Mouse (Mus musculus): Measurements from ENCODE around the gene Manba.
"Not testable (repeated sequence)": the region's sequence is repeated elsewhere in the genome, so short reads cannot be mapped to it uniquely, and the experiment has no call there.

Manba gene

GRCm38 (mm10) chr3:135485128-135485899, at the start of gene Manba:
Manba (plus strand) TSS chr3:135485611.
- peak; percentile 84 to 91 for DNase-seq

GRCm38 (mm10) chr3:135436901-135437616, 48.4 kb upstream of the Manba start:
- no peak for DNase-seq

- peak; percentile 98 to 99 for DNase-seq
Observed at GRCm38 (mm10) chr3:135437758-135438495, 47.5 kb upstream of the Manba start, which contains the start of gene Ube2d3. Ube2d3 (plus strand) TSS chr3:135438149.

- peak; percentile 96 to 98 for DNase-seq
Observed at GRCm38 (mm10) chr3:135438531-135438912, 46.9 kb upstream of the Manba start.

GRCm38 (mm10) chr3:135438913-135439531, 46.4 kb upstream of the Manba start:
- DNase-seq: peak; percentile 88 to 94

- DNase-seq: no peak
Observed at GRCm38 (mm10) chr3:135439651-135440050, 45.8 kb upstream of the Manba start.

- peak; percentile 37 to 58 for DNase-seq
Observed at GRCm38 (mm10) chr3:135440221-135440620, 45.2 kb upstream of the Manba start.

- no peak for DNase-seq
Observed at GRCm38 (mm10) chr3:135440621-135441020, 44.8 kb upstream of the Manba start.

- DNase-seq: no peak
Observed at GRCm38 (mm10) chr3:135444930-135445329, 40.5 kb upstream of the Manba start.

GRCm38 (mm10) chr3:135458981-135459380, 26.4 kb upstream of the Manba start:
- no peak for DNase-seq

GRCm38 (mm10) chr3:135468402-135468801, 17.0 kb upstream of the Manba start:
- DNase-seq: no peak

- no peak for DNase-seq
Observed at GRCm38 (mm10) chr3:135469146-135469545, 16.3 kb upstream of the Manba start.

GRCm38 (mm10) chr3:135469974-135470373, 15.4 kb upstream of the Manba start:
- DNase-seq: peak; percentile 64 to 75

- DNase-seq: no peak
Observed at GRCm38 (mm10) chr3:135470823-135471222, 14.6 kb upstream of the Manba start.

GRCm38 (mm10) chr3:135475025-135475424, 10.4 kb upstream of the Manba start:
- DNase-seq: no peak

GRCm38 (mm10) chr3:135476286-135476685, 9.1 kb upstream of the Manba start:
- DNase-seq: no peak

GRCm38 (mm10) chr3:135476977-135477376, 8.4 kb upstream of the Manba start:
- no peak for DNase-seq

- DNase-seq: not testable (repeated sequence)
Observed at GRCm38 (mm10) chr3:135479090-135479489, 6.3 kb upstream of the Manba start.

GRCm38 (mm10) chr3:135480767-135481166, 4.6 kb upstream of the Manba start:
- DNase-seq: no peak

GRCm38 (mm10) chr3:135481608-135482007, 3.8 kb upstream of the Manba start:
- no peak for DNase-seq

- DNase-seq: not testable (repeated sequence)
Observed at GRCm38 (mm10) chr3:135484650-135485049, 761 bp upstream of the Manba start.

GRCm38 (mm10) chr3:135485900-135486241, 460 bp downstream of the Manba start:
- DNase-seq: no peak

GRCm38 (mm10) chr3:135486351-135486750, 940 bp downstream of the Manba start:
- DNase-seq: no peak

Measured in kidney, postnatal 4 days (tissue).